Mouse (Mus musculus) limb, embryonic 13.5 days (tissue): ENCODE data around the gene Efcab9. TPM values are rescaled to one million over a fixed set of nuclear protein-coding genes. Genes with fewer than 3 reads are reported as not detected.
A peak's percentile ranks its signal among the peaks of the same experiment; 100 is the strongest.

Source experiments
- ATAC-seq: fragments of 200-750 bp; cut with Nextera tagmentation; 2 replicates; pipeline ENCODE4 v1.8.0; 2017; ENCODE audit warnings: low read depth, moderate number of reproducible peaks, moderate TSS enrichment; ENCODE audit not compliant: low FRiP score
- H3K27ac ChIP-seq: fragments of 300-500 bp; sonication (generic); 2 replicates; pipeline ENCODE4 v1.5.1; 2015; ENCODE audit warnings: inconsistent platforms, mild to moderate bottlenecking, moderate library complexity
- H3K27me3 ChIP-seq: fragments of 300-500 bp; sonication (generic); 2 replicates; pipeline ENCODE4 v1.6.1; 2015; ENCODE audit warnings: mild to moderate bottlenecking, inconsistent platforms
- H3K36me3 ChIP-seq: fragments of 300-500 bp; sonication (generic); 2 replicates; pipeline ENCODE4 v1.6.1; 2015; ENCODE audit warnings: inconsistent platforms, mild to moderate bottlenecking, moderate library complexity
- H3K4me1 ChIP-seq: fragments of 300-500 bp; sonication (generic); 2 replicates; pipeline ENCODE4 v1.6.1; 2015; ENCODE audit warnings: inconsistent platforms
- H3K4me2 ChIP-seq: fragments of 300-500 bp; sonication (generic); replicated peaks from 2 replicates; pipeline ENCODE4 v1.6.1; 2015; ENCODE audit warnings: inconsistent platforms, mild to moderate bottlenecking, moderate library complexity
- H3K4me3 ChIP-seq: fragments of 300-500 bp; sonication (generic); 2 replicates; pipeline ENCODE4 v1.5.1; 2015; ENCODE audit warnings: moderate library complexity, mild to moderate bottlenecking, inconsistent platforms
- H3K9ac ChIP-seq: fragments of 300-500 bp; sonication (generic); 2 replicates; pipeline ENCODE4 v1.6.1; 2015; ENCODE audit warnings: mild to moderate bottlenecking, inconsistent platforms
- H3K9me3 ChIP-seq: fragments of 300-500 bp; sonication (generic); 2 replicates; pipeline ENCODE4 v1.6.1; 2016; ENCODE audit warnings: inconsistent platforms
- WGBS: fragments of 180-500 bp; shearing (Covaris S2); methylation state at CpG from one replicate; pipeline ENCODE4 v1.1.7; 2015; 5-methylcytosine and 5-hydroxymethylcytosine counted together
- polyA plus RNA-seq: library from polyadenylated mRNA; unstranded; fragments of >200 nt; fragmentation: Nextera tagmentation; extraction: Ambion mirVana; gene quantifications from 2 replicates; pipeline ENCODE4 v1.2.1, GENCODE M21; 2015

Gene Efcab9
- polyA plus RNA-seq, 1 experiment from 2014 or later, result 0.45 TPM

DNA sequence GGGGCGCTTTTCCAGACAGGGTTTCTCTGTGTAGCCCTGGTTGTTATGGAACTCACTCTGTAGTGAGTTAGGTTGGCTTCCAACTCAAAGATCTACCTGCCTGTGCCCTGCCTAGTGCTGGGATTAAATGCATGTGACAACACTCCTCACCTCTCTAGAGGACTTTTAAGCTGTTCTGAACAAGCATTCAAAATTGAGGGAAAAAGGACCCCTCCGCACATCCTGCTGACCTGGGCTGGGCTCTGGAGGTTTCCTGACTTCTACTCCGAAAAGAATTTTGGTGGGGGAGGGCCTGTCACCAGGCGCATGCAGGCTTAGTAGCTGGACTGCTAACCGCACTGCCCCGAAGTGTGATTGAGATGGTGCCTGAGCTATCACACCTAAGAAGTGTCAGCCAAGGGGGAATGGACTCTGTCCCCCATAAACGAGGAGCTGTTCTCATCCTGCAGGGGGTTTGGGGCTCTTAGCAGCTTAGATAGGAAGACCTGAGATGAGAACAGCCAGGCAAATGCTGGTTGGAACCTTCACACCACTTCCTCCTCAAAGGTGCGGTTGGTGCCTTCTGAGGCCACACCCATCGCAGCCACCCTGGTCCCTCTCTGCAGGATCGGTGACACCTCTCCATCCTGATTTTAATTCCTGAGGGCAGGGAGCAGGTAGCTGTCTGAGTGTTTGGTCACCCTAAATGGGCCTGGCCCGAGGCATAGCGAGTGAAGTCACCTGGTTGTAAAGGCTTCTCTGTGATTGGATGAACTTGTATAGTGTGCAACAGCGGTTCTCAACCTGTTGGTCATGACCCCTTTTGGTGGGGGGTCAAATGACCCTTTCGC, 21.6 kb upstream of the Efcab9 start:
- ATAC-seq, result no peak
- H3K9ac ChIP-seq, result no peak overlapping the region
- no peaks in the 10 kb centered on the region for H3K27me3 ChIP-seq
- H3K27ac ChIP-seq, result peak overlapping the region; percentile 86; the same call in 1 of the 2 replicates
- 52% methylated on average over 14 of the region's 14 CpGs for WGBS
- H3K9me3 ChIP-seq, result no peaks in the 10 kb centered on the region
- no peaks in the 10 kb centered on the region for H3K36me3 ChIP-seq
- H3K4me3 ChIP-seq, result no peak overlapping the region
- H3K4me1 ChIP-seq, result peaks cover 55% of the 10 kb centered on the region
- H3K4me2 ChIP-seq, result 0 out of 2 replicates have a peak overlapping the region, but pooled peaks have one; percentile 21

DNA sequence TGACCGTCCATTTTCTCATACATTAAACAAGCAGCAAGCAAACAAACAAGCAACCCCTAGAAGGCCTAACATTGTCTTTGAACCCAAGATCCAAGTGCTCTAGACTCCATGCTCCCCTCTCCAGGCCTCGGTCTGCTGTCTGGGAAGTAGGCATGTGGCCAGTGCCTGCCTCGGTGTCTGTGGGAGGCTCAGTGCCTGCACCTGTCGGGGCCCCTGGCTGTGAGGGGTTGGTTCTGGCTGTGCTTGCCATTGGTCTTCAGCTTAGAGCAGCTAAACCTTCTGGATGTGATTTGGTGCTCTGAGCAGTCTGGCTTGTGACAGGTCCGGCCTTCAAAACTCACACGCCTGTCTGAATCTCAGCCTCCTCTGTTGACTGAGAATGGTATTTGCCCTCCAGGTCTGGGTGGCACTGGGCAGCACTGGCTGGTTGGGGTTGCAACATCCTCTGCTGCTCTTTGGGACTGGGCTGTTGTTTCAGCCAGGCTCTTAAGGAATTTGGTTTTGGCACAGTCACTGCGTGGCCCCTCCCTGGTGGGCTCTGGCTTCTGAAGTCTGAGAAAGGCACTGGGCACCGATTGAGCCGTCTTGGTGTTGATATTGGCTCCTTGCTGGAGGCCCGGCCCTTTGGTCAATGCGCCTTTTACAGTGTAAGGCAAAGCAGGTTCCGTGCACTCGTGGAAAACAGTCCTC, 20.7 kb upstream of the Efcab9 start:
- H3K4me2 ChIP-seq, result 0 out of 2 replicates have a peak overlapping the region, but pooled peaks have one; percentile 21
- no peak overlapping the region for H3K4me3 ChIP-seq
- H3K9me3 ChIP-seq, result no peaks in the 10 kb centered on the region
- peaks cover 56% of the 10 kb centered on the region for H3K4me1 ChIP-seq
- H3K27ac ChIP-seq, result peak overlapping the region; percentile 86
- no peaks in the 10 kb centered on the region for H3K27me3 ChIP-seq
- no peak for ATAC-seq
- 51% methylated on average over 13 of the region's 13 CpGs for WGBS
- H3K36me3 ChIP-seq, result no peaks in the 10 kb centered on the region
- H3K9ac ChIP-seq, result peak overlapping the region; percentile 31; the same call in 1 of the 2 replicates

DNA sequence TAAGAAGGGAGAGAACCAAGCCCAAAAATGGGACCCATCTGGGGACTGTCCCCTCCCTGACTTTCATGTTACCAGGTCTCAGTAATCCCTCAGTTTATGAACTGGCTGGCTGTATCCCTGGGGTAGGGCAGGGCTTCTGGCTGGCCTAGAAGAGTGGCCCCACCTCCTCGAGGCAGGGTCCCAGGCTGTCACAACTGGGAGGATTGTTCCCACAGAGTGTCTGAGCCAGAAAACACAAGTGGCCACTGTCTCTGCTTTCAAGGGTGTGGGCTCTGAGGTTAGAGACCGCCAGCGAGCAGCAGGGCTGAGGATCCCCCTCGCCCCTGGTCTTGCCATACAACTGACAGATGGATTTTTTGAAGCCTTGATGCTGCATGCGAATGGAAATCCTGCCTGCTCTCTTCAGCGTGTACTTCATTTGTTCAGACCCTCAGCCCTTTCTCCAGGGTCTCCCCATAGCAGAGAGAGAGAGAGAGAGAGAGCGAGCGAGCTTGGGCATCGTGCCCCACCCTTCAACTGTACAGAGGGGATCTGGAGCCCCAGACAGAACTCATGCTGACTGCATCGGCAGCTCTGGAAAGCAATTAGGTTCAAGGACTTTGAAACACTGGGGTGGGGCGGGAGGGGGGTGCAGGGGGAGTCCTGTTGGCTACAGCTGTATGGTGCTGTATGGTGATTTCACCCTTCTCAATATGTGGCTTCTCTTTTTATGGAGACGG, 19.9 kb upstream of the Efcab9 start:
- no peak overlapping the region for H3K4me3 ChIP-seq
- H3K4me2 ChIP-seq, result no peak overlapping the region
- H3K4me1 ChIP-seq, result peaks cover 56% of the 10 kb centered on the region
- no peaks in the 10 kb centered on the region for H3K27me3 ChIP-seq
- no peaks in the 10 kb centered on the region for H3K9me3 ChIP-seq
- H3K9ac ChIP-seq, result 0 out of 2 replicates have a peak overlapping the region, but pooled peaks have one; percentile 31
- ATAC-seq, result peak; percentile 38
- H3K27ac ChIP-seq, result peak overlapping the region; percentile 86
- WGBS, result 57% methylated on average over 12 of the region's 12 CpGs
- no peaks in the 10 kb centered on the region for H3K36me3 ChIP-seq

DNA sequence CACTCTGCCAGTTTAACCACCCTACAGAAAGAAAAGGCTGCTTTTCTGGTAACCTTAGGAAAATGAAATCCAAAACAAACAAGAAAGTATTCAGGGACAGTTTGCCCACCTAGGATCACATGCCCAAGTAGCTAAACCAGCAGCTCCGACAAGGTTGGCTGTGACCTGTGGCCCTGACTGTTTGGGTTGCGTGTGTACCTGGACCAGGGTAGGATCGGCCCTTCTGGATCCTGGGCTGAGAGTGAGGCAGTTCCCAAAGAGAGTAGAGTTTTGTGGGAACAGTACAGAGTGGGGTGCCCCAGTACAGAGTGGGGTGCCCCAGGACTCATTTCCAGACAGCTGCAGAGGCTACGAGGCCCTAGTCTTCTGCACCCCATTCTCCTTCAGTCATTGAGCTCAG, 19.2 kb upstream of the Efcab9 start:
- Histone ChIP-seq H3K9me3 (no peaks in the 10 kb centered on the region), H3K4me1 (peaks cover 56% of the 10 kb centered on the region), H3K9ac (no peak overlapping the region), H3K27ac (peak overlapping the region; percentile 55; the same call in 1 of the 2 replicates), H3K36me3 (no peaks in the 10 kb centered on the region), H3K27me3 (no peaks in the 10 kb centered on the region), H3K4me3 (no peak overlapping the region), H3K4me2 (no peak overlapping the region)
- no peak for ATAC-seq
- 89% methylated on average over 4 of the region's 4 CpGs for WGBS

DNA sequence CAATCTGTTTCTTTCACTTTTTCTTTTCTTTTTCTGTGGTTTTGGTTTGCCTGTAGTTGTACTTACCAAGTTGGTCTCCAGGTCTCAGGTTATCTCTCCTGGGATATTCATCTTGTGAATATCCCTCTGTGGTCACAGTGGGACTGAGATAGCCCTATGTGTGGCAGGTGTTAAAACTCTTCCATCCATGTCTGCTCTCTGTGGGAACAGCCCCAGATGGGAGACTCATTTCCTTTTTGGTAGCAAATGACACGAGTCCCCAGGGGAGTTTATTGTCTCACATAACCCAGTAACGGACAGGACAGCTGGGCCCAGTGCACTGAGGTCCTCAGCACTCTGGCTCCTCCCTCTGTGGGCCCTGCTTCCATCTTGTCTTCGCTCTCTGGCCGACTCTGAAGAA, 18.2 kb upstream of the Efcab9 start:
- Histone ChIP-seq H3K9ac (no peak overlapping the region), H3K27ac (0 out of 2 replicates have a peak overlapping the region, but pooled peaks have one; percentile 10), H3K4me1 (peaks cover 56% of the 10 kb centered on the region), H3K36me3 (no peaks in the 10 kb centered on the region), H3K4me3 (no peak overlapping the region), H3K4me2 (no peak overlapping the region), H3K27me3 (no peaks in the 10 kb centered on the region), H3K9me3 (no peaks in the 10 kb centered on the region)
- ATAC-seq, result no peak
- 53% methylated on average over 4 of the region's 4 CpGs for WGBS

DNA sequence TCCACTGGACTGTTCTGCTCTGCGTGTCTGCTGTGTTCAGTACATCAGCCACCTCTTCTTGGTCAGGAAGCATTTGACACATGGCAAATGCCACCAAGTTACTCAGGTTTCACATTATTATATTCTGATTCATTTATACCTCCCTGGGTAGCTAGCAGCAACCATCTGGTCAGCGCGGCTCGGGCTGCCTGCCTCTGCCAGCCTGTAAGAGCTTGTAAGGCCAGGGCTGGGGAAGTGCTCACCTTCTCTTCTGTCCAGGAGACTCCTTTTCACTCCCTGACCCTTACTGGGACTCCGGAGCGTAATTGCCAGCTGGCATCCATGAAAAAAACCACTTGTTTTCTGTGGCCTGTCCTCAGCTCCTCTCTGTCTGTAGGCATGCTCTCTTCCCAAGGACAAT, 17.4 kb upstream of the Efcab9 start:
- H3K9ac ChIP-seq, result no peak overlapping the region
- WGBS, result 50% methylated on average over 6 of the region's 6 CpGs
- no peak for ATAC-seq
- no peaks in the 10 kb centered on the region for H3K36me3 ChIP-seq
- H3K27me3 ChIP-seq, result no peaks in the 10 kb centered on the region
- no peak overlapping the region for H3K4me2 ChIP-seq
- H3K9me3 ChIP-seq, result no peaks in the 10 kb centered on the region
- H3K4me3 ChIP-seq, result no peak overlapping the region
- 0 out of 2 replicates have a peak overlapping the region, but pooled peaks have one; percentile 2 for H3K27ac ChIP-seq
- peaks cover 53% of the 10 kb centered on the region for H3K4me1 ChIP-seq

DNA sequence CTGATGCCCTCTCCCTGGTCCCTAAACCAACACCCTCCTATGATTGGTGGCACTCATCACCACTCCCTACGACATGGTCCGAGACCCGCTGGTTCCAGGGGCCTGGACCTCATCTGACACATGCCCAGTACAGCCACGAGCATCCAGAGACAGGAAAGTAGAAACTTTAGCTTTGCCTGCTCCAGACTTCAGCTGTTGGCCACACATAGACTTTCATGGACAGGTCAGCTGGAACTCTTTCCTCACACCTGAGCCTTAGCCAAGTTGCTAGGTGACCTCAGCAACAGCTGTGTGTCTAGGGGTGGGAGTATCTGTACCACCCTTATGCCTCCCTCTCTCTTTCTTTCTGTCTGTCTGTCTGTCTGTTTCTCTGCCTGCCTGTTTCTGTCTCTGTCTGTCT, 16.4 kb upstream of the Efcab9 start:
- no peak overlapping the region for H3K4me2 ChIP-seq
- H3K4me1 ChIP-seq, result peaks cover 43% of the 10 kb centered on the region
- no peak overlapping the region for H3K9ac ChIP-seq
- no peaks in the 10 kb centered on the region for H3K27me3 ChIP-seq
- H3K27ac ChIP-seq, result no peak overlapping the region
- no peaks in the 10 kb centered on the region for H3K9me3 ChIP-seq
- no peak overlapping the region for H3K4me3 ChIP-seq
- ATAC-seq, result no peak
- 76% methylated on average over 4 of the region's 4 CpGs for WGBS
- no peaks in the 10 kb centered on the region for H3K36me3 ChIP-seq

DNA sequence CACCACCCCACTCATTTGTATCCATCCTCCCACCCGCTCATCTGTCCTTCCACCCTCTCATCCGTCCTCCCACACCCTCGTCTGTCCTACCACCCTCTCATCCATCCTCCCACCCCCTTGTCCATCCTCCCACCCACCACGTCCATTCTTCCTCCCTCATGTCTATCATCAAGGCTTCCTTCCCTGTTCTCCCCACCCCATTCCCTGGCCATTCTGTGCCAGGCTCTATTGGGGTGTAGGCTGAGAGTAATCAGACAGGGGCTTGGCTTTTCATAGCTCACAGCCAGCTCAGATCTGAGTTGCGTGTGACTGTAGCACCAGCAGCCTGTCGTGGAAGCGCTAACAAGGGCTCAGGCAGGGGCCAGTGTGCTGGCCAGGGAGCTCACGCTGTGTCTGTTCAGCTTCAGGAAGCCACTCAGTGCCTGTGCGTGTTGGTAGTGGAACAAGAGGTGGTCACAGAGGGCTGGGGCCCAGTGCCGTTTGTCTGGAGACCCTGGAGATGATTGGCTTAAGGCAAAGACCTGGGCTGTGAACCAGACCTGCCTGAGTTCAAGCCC, 15.6 kb upstream of the Efcab9 start:
- no peak overlapping the region for H3K4me3 ChIP-seq
- H3K27me3 ChIP-seq, result no peaks in the 10 kb centered on the region
- H3K9ac ChIP-seq, result no peak overlapping the region
- no peaks in the 10 kb centered on the region for H3K36me3 ChIP-seq
- WGBS, result 75% methylated on average over 10 of the region's 10 CpGs
- no peaks in the 10 kb centered on the region for H3K9me3 ChIP-seq
- H3K4me2 ChIP-seq, result no peak overlapping the region
- no peak for ATAC-seq
- peaks cover 42% of the 10 kb centered on the region for H3K4me1 ChIP-seq
- H3K27ac ChIP-seq, result no peak overlapping the region

DNA sequence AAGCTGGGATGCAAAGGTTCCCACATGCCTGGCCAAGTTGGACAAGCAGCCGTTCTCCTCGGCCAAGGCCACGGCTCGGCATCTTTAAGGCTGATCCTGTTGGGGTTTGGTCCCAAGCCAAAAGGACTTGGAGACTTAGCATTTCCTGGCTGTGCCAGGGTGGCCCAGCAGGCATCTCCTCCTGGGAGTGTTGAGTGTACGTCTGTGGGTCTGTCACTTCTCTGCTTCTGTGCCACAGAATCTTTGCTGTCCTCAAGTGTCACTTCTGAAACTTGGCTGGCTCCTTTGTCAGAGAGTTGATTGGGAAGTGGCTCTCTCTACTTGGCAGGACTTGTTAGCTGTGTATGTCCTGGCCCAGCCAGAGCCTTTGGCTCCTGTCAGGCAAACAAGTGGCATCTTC, 14.6 kb upstream of the Efcab9 start:
- H3K4me3 ChIP-seq, result no peak overlapping the region
- 83% methylated on average over 5 of the region's 5 CpGs for WGBS
- H3K4me2 ChIP-seq, result no peak overlapping the region
- H3K4me1 ChIP-seq, result peaks cover 35% of the 10 kb centered on the region
- no peak for ATAC-seq
- H3K9ac ChIP-seq, result no peak overlapping the region
- no peak overlapping the region for H3K27ac ChIP-seq
- H3K27me3 ChIP-seq, result no peaks in the 10 kb centered on the region
- no peaks in the 10 kb centered on the region for H3K36me3 ChIP-seq
- H3K9me3 ChIP-seq, result no peaks in the 10 kb centered on the region

DNA sequence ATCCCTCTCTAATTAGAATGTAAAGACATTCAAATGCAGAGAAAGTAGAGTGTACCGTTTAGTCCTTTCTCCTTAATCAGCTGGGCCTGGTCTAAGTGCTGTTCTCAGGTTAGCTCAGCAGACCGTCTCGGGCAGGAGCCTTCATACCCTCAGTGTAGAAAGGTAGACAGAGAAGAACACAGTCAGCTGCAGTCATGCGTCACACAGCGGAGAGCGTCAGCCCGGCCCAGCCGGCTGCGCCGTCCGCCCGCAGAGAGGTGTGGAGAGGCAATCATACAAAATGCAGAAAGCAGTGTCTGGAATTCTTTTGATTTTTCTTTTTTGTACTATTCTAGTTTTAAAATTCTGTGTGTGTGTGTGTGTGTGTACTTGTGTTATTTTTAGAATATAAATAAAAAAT, 13.7 kb upstream of the Efcab9 start:
- Histone ChIP-seq H3K4me1 (peaks cover 26% of the 10 kb centered on the region), H3K36me3 (no peaks in the 10 kb centered on the region), H3K27ac (no peak overlapping the region), H3K4me2 (no peak overlapping the region), H3K27me3 (no peaks in the 10 kb centered on the region), H3K4me3 (no peak overlapping the region), H3K9ac (no peak overlapping the region), H3K9me3 (no peaks in the 10 kb centered on the region)
- ATAC-seq, result no peak
- WGBS, result 82% methylated on average over 12 of the region's 12 CpGs

DNA sequence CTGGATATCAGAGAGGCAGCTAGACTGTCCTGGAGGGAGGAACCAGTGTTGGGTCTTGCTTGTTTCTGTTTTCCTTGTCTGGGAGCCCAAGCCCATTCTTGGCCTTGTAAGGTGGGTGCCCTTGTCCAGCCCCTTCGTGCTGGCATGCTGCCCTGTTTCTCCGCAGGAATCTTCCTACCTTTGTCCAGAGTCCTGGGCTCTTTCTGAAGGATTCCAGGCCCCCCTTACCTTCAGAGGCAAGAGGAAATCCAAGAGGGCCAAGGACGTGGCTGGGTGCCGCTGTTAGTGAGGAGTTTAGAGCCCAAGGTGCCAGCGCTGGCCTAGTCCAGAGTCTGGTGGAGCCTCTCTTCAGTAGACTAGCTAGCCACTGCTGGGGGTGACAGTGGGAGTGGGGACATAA, 12.6 kb upstream of the Efcab9 start:
- 86% methylated on average over 5 of the region's 5 CpGs for WGBS
- no peak overlapping the region for H3K9ac ChIP-seq
- H3K9me3 ChIP-seq, result no peaks in the 10 kb centered on the region
- no peak overlapping the region for H3K4me2 ChIP-seq
- no peaks in the 10 kb centered on the region for H3K36me3 ChIP-seq
- no peak overlapping the region for H3K27ac ChIP-seq
- no peak for ATAC-seq
- no peak overlapping the region for H3K4me3 ChIP-seq
- peaks cover 17% of the 10 kb centered on the region for H3K4me1 ChIP-seq
- no peaks in the 10 kb centered on the region for H3K27me3 ChIP-seq

DNA sequence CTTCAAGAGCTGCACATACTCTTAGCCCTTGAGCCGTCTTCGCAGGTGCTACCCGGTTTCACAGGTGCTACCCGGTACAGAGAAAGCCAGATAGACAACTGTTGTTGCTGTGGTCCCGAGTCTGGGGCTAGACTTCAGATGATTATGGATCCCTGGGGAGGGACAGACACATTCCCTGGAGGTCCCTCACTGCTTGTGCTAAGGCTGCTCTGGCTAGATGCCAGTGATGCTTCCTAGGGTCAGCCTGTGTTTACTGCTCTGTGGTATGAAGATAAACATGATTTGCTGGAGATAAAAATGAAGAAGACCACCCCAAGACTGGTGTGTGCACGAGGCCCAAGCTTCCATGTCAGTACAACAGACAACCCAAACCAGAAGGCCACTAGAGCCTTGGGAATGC, 12.2 kb upstream of the Efcab9 start:
- Histone ChIP-seq H3K27ac (no peak overlapping the region), H3K9me3 (no peaks in the 10 kb centered on the region), H3K9ac (no peak overlapping the region), H3K4me3 (no peak overlapping the region), H3K4me2 (no peak overlapping the region), H3K27me3 (no peaks in the 10 kb centered on the region), H3K4me1 (peaks cover 16% of the 10 kb centered on the region), H3K36me3 (no peaks in the 10 kb centered on the region)
- no peak for ATAC-seq
- WGBS, result 86% methylated on average over 6 of the region's 6 CpGs
